Mouse (Mus musculus) embryonic facial prominence, embryonic 11.5 days (tissue): Measurements from ENCODE around the gene Rbm20. TPM values are rescaled to one million over a fixed set of nuclear protein-coding genes. Genes with fewer than 3 reads are reported as not detected.

Source experiments
- ATAC-seq: fragments of 200-750 bp; cut with Nextera tagmentation; replicated peaks from 2 replicates; pipeline ENCODE4 v1.8.0; 2017; ENCODE audit warnings: low read depth; ENCODE audit not compliant: insufficient number of reproducible peaks, low FRiP score, low TSS enrichment
- DNase-seq: peaks from one replicate; pipeline ENCODE4 v3.0.0-alpha.2; 2015; ENCODE audit warnings: low spot score
- H3K27ac ChIP-seq: fragments of 300-500 bp; sonication (generic); replicated peaks from 2 replicates; pipeline ENCODE4 v1.5.1; 2014; ENCODE audit warnings: mild to moderate bottlenecking, low read depth, low read length, control low read depth
- H3K27me3 ChIP-seq: fragments of 300-500 bp; sonication (generic); 2 replicates; pipeline ENCODE4 v1.6.1; 2014; ENCODE audit warnings: mild to moderate bottlenecking, low read length, moderate library complexity, mixed read lengths; ENCODE audit not compliant: control insufficient read depth, insufficient read depth
- H3K36me3 ChIP-seq: fragments of 300-500 bp; sonication (generic); replicated peaks from 2 replicates; pipeline ENCODE4 v1.6.1; 2014; ENCODE audit warnings: low read depth, mild to moderate bottlenecking, low read length, moderate library complexity, mixed read lengths; ENCODE audit not compliant: control insufficient read depth, insufficient read depth
- H3K4me1 ChIP-seq: fragments of 300-500 bp; sonication (generic); 2 replicates; pipeline ENCODE4 v1.6.1; 2014; ENCODE audit warnings: low read length, mixed read lengths; ENCODE audit not compliant: control insufficient read depth, insufficient read depth
- H3K4me2 ChIP-seq: fragments of 300-500 bp; sonication (generic); 2 replicates; pipeline ENCODE4 v1.6.1; 2014; ENCODE audit warnings: low read depth, mild to moderate bottlenecking, control low read depth, low read length, moderate library complexity
- H3K4me3 ChIP-seq: fragments of 300-500 bp; sonication (generic); 2 replicates; pipeline ENCODE4 v1.5.1; 2014; ENCODE audit warnings: low read depth, low read length, control low read depth
- H3K9ac ChIP-seq: fragments of 300-500 bp; sonication (generic); replicated peaks from 2 replicates; pipeline ENCODE4 v1.6.1; 2014; ENCODE audit warnings: mild to moderate bottlenecking, control low read depth, low read length
- H3K9me3 ChIP-seq: fragments of 300-500 bp; sonication (generic); replicated peaks from 2 replicates; pipeline ENCODE4 v1.6.1; 2016; ENCODE audit warnings: mild to moderate bottlenecking, low read length, inconsistent platforms, mixed read lengths; ENCODE audit not compliant: control insufficient read depth
- WGBS: fragments of 180-500 bp; shearing (Covaris S2); extraction: QIAGEN DNeasy Blood & Tissue Kit; methylation state at CpG from one replicate; pipeline ENCODE4 v1.1.7; 2014; 5-methylcytosine and 5-hydroxymethylcytosine counted together
- polyA plus RNA-seq: library from polyadenylated mRNA; unstranded; fragments of >200 nt; fragmentation: Nextera tagmentation; extraction: Ambion mirVana; gene quantifications from 2 replicates; pipeline ENCODE4 v1.2.1, GENCODE M21; 2014

Rbm20 gene
- polyA plus RNA-seq, 1 experiment from 2014 or later = 1.1 TPM

GRCm38 (mm10) chr19:53851352-53851751, 174.2 kb downstream of the Rbm20 start:
- Histone ChIP-seq H3K4me2 (no peak overlapping the region), H3K27me3 (no peaks in the 10 kb centered on the region), H3K4me3 (no peak overlapping the region), H3K9me3 (no peaks in the 10 kb centered on the region), H3K27ac (0 out of 2 replicates have a peak overlapping the region, but pooled peaks have one; percentile 20), H3K36me3 (no peaks in the 10 kb centered on the region), H3K4me1 (peaks cover 2% of the 10 kb centered on the region), H3K9ac (no peak overlapping the region)
- DNase-seq (no peak), ATAC-seq (no peak)
- 73% methylated on average over 13 of the region's 13 CpGs for whole genome bisulfite sequencing

GRCm38 (mm10) chr19:53851826-53852698, 175.0 kb downstream of the Rbm20 start:
- no peaks in the 10 kb centered on the region for H3K9me3 ChIP-seq
- no peak overlapping the region for H3K4me3 ChIP-seq
- 0 out of 2 replicates have a peak overlapping the region, but pooled peaks have one; percentile 20 for H3K27ac ChIP-seq
- H3K27me3 ChIP-seq = no peaks in the 10 kb centered on the region
- H3K4me1 ChIP-seq = peaks cover 2% of the 10 kb centered on the region
- WGBS = 80% methylated on average over 14 of the region's 14 CpGs
- H3K36me3 ChIP-seq = no peaks in the 10 kb centered on the region
- peak; percentile 10; the same call in 1 of the 2 replicates for ATAC-seq
- no peak for DNase-seq
- H3K4me2 ChIP-seq = no peak overlapping the region
- no peak overlapping the region for H3K9ac ChIP-seq

GRCm38 (mm10) chr19:53852699-53853451, 175.8 kb downstream of the Rbm20 start:
- no peaks in the 10 kb centered on the region for H3K36me3 ChIP-seq
- peak overlapping the region; percentile 14; the same call in 1 of the 2 replicates for H3K4me2 ChIP-seq
- H3K9me3 ChIP-seq = no peaks in the 10 kb centered on the region
- H3K27me3 ChIP-seq = no peaks in the 10 kb centered on the region
- 48% methylated on average over 15 of the region's 15 CpGs for WGBS
- DNase-seq (peak; percentile 78), ATAC-seq (peak; percentile 76)
- H3K27ac ChIP-seq = peak overlapping the region; percentile 10; the same call in 1 of the 2 replicates
- H3K4me3 ChIP-seq = no peak overlapping the region
- H3K4me1 ChIP-seq = peaks cover 2% of the 10 kb centered on the region
- no peak overlapping the region for H3K9ac ChIP-seq

- no peak overlapping the region for H3K27ac ChIP-seq
- no peak for ATAC-seq
- H3K27me3 ChIP-seq = no peaks in the 10 kb centered on the region
- no peaks in the 10 kb centered on the region for H3K9me3 ChIP-seq
- H3K9ac ChIP-seq = no peak overlapping the region
- no peak overlapping the region for H3K4me3 ChIP-seq
- peaks cover 2% of the 10 kb centered on the region for H3K4me1 ChIP-seq
- no peaks in the 10 kb centered on the region for H3K36me3 ChIP-seq
- H3K4me2 ChIP-seq = no peak overlapping the region
- DNase-seq = no peak
- WGBS = 60% methylated on average over 4 of the region's 4 CpGs
Measured at GRCm38 (mm10) chr19:53854978-53855377, 177.9 kb downstream of the Rbm20 start.

- H3K9ac ChIP-seq = no peak overlapping the region
- no peak overlapping the region for H3K27ac ChIP-seq
- no peaks in the 10 kb centered on the region for H3K27me3 ChIP-seq
- H3K4me2 ChIP-seq = no peak overlapping the region
- peaks cover 2% of the 10 kb centered on the region for H3K4me1 ChIP-seq
- 77% methylated on average over 5 of the region's 5 CpGs for WGBS
- H3K36me3 ChIP-seq = no peaks in the 10 kb centered on the region
- no peaks in the 10 kb centered on the region for H3K9me3 ChIP-seq
- no peak overlapping the region for H3K4me3 ChIP-seq
- DNase-seq = no peak
- no peak for ATAC-seq
Measured at GRCm38 (mm10) chr19:53855781-53856180, 178.7 kb downstream of the Rbm20 start.

- H3K27ac ChIP-seq = no peak overlapping the region
- DNase-seq (no peak), ATAC-seq (no peak)
- no peaks in the 10 kb centered on the region for H3K36me3 ChIP-seq
- no peaks in the 10 kb centered on the region for H3K27me3 ChIP-seq
- no peaks in the 10 kb centered on the region for H3K9me3 ChIP-seq
- H3K4me1 ChIP-seq = no peaks in the 10 kb centered on the region; the same call in 1 of the 2 replicates
- no peak overlapping the region for H3K9ac ChIP-seq
- no peak overlapping the region for H3K4me3 ChIP-seq
- WGBS = 73% methylated on average over 9 of the region's 9 CpGs
- no peak overlapping the region for H3K4me2 ChIP-seq
Measured at GRCm38 (mm10) chr19:53856794-53857193, 179.7 kb downstream of the Rbm20 start.

GRCm38 (mm10) chr19:53857962-53858361, 180.9 kb downstream of the Rbm20 start:
- DNase-seq (no peak), ATAC-seq (no peak)
- WGBS = 75% methylated on average over 6 of the region's 6 CpGs
- Histone ChIP-seq H3K27ac (no peak overlapping the region), H3K4me1 (no peaks in the 10 kb centered on the region; the same call in 1 of the 2 replicates), H3K9me3 (no peaks in the 10 kb centered on the region), H3K36me3 (no peaks in the 10 kb centered on the region), H3K4me2 (no peak overlapping the region), H3K27me3 (no peaks in the 10 kb centered on the region), H3K9ac (no peak overlapping the region), H3K4me3 (no peak overlapping the region)
